Mouse (Mus musculus) ES-E14 (cell line): ENCODE results near the gene Lemd1. TPM values are rescaled to one million over a fixed set of nuclear protein-coding genes. Genes with fewer than 3 reads are reported as not detected.
A peak's percentile ranks its signal among the peaks of the same experiment; 100 is the strongest.

Experiments used
- DNase-seq: peaks from one replicate; pipeline ENCODE4 v3.0.0-alpha.2; 2013; ENCODE audit warnings: low read depth, low spot score
- H3K27ac ChIP-seq: 2 replicates; pipeline ENCODE4 v1.5.1; 2012; ENCODE audit warnings: low read depth, mild to moderate bottlenecking, low read length, moderate library complexity, mixed read lengths; ENCODE audit not compliant: poor library complexity, insufficient read depth, severe bottlenecking
- H3K36me3 ChIP-seq: 2 replicates; pipeline ENCODE4 v1.6.1; 2012; ENCODE audit warnings: mild to moderate bottlenecking, low read length, moderate library complexity, mixed read lengths; ENCODE audit not compliant: control insufficient read depth, poor library complexity, insufficient read depth, severe bottlenecking
- H3K4me1 ChIP-seq, 2 experiments: fragments of 150-350 bp in 1 of 2; sonication (generic) in 1 of 2; 2 replicates each; pipeline ENCODE4 v1.6.1; 2012; ENCODE audit warnings: low read length in 2 of 2, mild to moderate bottlenecking in 1 of 2, mixed read lengths in 1 of 2; ENCODE audit not compliant: control insufficient read depth in 2 of 2, insufficient read depth in 2 of 2, poor library complexity in 1 of 2
- H3K4me3 ChIP-seq, 2 experiments: fragments of 150-350 bp in 1 of 2; sonication (generic) in 1 of 2; 2 replicates each; pipeline ENCODE4 v1.5.1; 2012; ENCODE audit warnings: low read length in 2 of 2, low read depth in 1 of 2, mild to moderate bottlenecking in 1 of 2, mixed read lengths in 1 of 2; ENCODE audit not compliant: insufficient read depth in 1 of 2, poor library complexity in 1 of 2, severe bottlenecking in 1 of 2
- H3K9ac ChIP-seq: 2 replicates; pipeline ENCODE4 v1.6.1; 2012; ENCODE audit warnings: low read depth, mild to moderate bottlenecking, low read length, mixed read lengths; ENCODE audit not compliant: poor library complexity, insufficient read depth, severe bottlenecking
- H3K9me3 ChIP-seq: fragments of 150-350 bp; sonication (generic); 2 replicates; pipeline ENCODE4 v1.6.1; 2012; ENCODE audit warnings: low read depth, mild to moderate bottlenecking, low read length; ENCODE audit not compliant: control insufficient read depth, insufficient read depth
- CHD2 ChIP-seq: IDR thresholded peaks from 2 replicates; pipeline ENCODE4 v1.6.1; 2014; ENCODE audit warnings: mild to moderate bottlenecking, low read depth, low read length, inconsistent platforms
- HCFC1 ChIP-seq: IDR thresholded peaks from 2 replicates; pipeline ENCODE4 v1.6.1; 2012; ENCODE audit warnings: low read length, inconsistent platforms, borderline replicate concordance; ENCODE audit not compliant: insufficient read depth
- MAFK ChIP-seq: IDR thresholded peaks from 2 replicates; pipeline ENCODE4 v1.6.1; 2014; ENCODE audit warnings: mild to moderate bottlenecking, low read depth, low read length, inconsistent platforms; ENCODE audit not compliant: insufficient read depth
- ZC3H11A ChIP-seq: IDR thresholded peaks from 2 replicates; pipeline ENCODE4 v1.6.1; 2012; ENCODE audit warnings: low read depth, mild to moderate bottlenecking, inconsistent platforms, low read length, borderline replicate concordance
- ZNF384 ChIP-seq: IDR thresholded peaks from 2 replicates; pipeline ENCODE4 v1.6.1; 2012; ENCODE audit warnings: low read depth, low read length, inconsistent platforms
- in situ Hi-C, 2 experiments: fragments of 600-800 bp; cut with MboI; formaldehyde crosslinking; loops; one replicate each; pipeline ENCODE4 v1.15.1; 2025; ENCODE audit warnings: low sequenced_read_pairs in 2 of 2, inconsistent platforms in 1 of 2; ENCODE audit not compliant: unreplicated experiment in 2 of 2
- total RNA-seq: library from RNA; depleted of rRNA; stranded (reverse); fragments of 300-350 nt; gene quantifications from 2 replicates; pipeline ENCODE4 v1.2.3, GENCODE M21; 2012

Lemd1 gene
- total RNA-seq, 1 experiment, result 3.9 TPM

DNA sequence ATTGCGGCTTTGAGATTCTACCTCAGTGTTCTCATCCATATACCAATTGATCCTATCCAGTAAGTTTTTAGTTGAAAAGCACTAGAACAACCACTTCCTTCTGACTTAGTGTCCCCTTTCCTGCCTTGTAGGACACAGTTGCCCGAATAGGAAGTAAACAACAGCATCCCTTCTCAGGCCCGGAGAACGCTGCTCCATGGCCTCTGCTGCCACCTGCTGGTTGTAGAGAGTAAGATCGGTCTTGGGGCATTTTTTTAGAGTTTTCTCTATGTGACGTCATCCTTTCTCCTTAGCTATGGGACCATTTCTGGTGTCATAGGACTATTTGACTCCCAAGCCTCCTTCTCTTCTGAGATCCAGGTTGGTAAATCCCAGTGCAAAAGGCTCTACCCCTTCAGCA is 35.5 kb upstream of the Lemd1 start:
- in situ Hi-C loops, result loop anchor here in 1 of 2 experiments (5.0 kb wide), 1 partner anchor 33 kb away; no protein-coding TSS in a partner anchor
- Histone ChIP-seq H3K9me3 (no peaks in the 10 kb centered on the region), H3K9ac (no peak overlapping the region), H3K27ac (no peak overlapping the region), H3K36me3 (no peaks in the 10 kb centered on the region), H3K4me1 (peaks cover 15 to 32% of the 10 kb centered on the region in 2 experiments), H3K4me3 (no peak overlapping the region)
- DNase-seq, result peak; percentile 93
- TF ChIP-seq HCFC1 (no peak), ZNF384 (peak; percentile 94), CHD2 (no peak), ZC3H11A (peak; percentile 81)

GRCm38 (mm10) chr1:132157016-132157781 is 34.0 kb upstream of the Lemd1 start:
- TF ChIP-seq CHD2 (no peak), HCFC1 (0 out of 2 replicates have a peak, but pooled peaks have one; percentile 47), ZC3H11A (peak; percentile 79), ZNF384 (peak; percentile 56; the same call in 1 of the 2 replicates)
- Histone ChIP-seq H3K4me1 (peaks cover 15 to 27% of the 10 kb centered on the region in 2 experiments), H3K36me3 (no peaks in the 10 kb centered on the region), H3K4me3 (peak overlapping the region in 1 of 2 experiments; percentile 56; a peak in 2 of 4 replicates), H3K9ac (no peak overlapping the region; the same call in 1 of the 2 replicates), H3K27ac (no peak overlapping the region), H3K9me3 (no peaks in the 10 kb centered on the region)
- in situ Hi-C loops, result loop anchor here in 1 of 2 experiments (5.0 kb wide), 1 partner anchor 35 kb away; no protein-coding TSS in a partner anchor
- DNase-seq, result peak; percentile 87

DNA sequence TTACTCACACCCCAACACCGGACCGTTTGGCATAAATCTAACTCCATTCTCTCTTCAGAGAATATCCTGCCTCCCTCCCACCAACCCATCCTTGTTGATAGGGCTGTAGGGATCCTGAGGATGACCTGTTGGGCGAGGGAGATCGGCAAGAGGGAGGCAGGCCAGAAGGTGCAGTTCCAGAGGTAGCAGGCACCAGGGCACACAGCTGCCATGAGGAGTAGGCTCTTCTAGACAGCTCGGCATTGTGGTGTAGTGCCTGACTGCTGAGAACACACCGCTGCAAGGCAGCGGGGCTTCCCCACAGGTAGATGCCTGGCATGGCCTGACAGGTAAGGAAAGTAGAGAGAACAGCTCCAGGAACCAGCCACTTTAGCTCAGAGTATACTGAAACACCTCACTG is 33.4 kb upstream of the Lemd1 start:
- Histone ChIP-seq H3K27ac (no peak overlapping the region), H3K9me3 (no peaks in the 10 kb centered on the region), H3K36me3 (no peaks in the 10 kb centered on the region), H3K9ac (peak overlapping the region; percentile 31; the same call in 1 of the 2 replicates), H3K4me3 (peak overlapping the region; percentile 18 to 56; a peak in 3 of 4 replicates), H3K4me1 (peaks cover 14 to 25% of the 10 kb centered on the region in 2 experiments)
- TF ChIP-seq MAFK, result no peak
- no peak for TF ChIP-seq HCFC1
- in situ Hi-C loops, result loop anchor here in 1 of 2 experiments (5.0 kb wide), 1 partner anchor 36 kb away; no protein-coding TSS in a partner anchor
- no peak for DNase-seq

DNA sequence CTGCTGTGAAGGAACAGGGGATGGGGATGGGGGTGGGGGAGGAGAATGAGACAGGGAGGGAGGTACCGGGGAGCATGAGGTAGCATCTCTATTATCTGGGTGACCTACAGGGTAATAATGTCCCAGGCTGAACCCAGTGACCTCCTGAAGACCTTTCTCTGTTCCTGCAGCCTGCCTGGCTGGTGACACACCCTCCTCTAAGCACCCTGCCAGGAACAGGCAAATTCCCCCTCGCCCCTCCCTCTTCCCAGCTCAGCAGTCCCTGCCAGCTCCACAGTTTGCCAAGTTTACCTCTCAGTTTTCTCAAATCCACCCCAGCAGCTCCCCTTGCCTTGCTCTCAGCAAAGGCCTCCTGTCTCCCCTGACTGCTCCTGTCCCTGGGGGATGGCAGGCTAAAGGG is 32.5 kb upstream of the Lemd1 start:
- H3K9ac ChIP-seq, result no peak overlapping the region

More for the DNA sequence above, 32.5 kb upstream of the Lemd1 start:
- DNase-seq, result no peak
- H3K27ac ChIP-seq, result no peak overlapping the region; the same call in 1 of the 2 replicates
- no peaks in the 10 kb centered on the region for H3K36me3 ChIP-seq
- H3K9me3 ChIP-seq, result no peaks in the 10 kb centered on the region
- in situ Hi-C loops, result loop anchor here in 1 of 2 experiments (5.0 kb wide), 1 partner anchor 36 kb away; no protein-coding TSS in a partner anchor
- no peak for TF ChIP-seq ZNF384
- no peak for TF ChIP-seq CHD2
- no peak for TF ChIP-seq MAFK
- no peak for TF ChIP-seq ZC3H11A
- TF ChIP-seq HCFC1, result no peak
- H3K4me3 ChIP-seq, result no peak overlapping the region
- peaks cover 11 to 24% of the 10 kb centered on the region in 2 experiments; a peak in 3 of 4 replicates for H3K4me1 ChIP-seq
